Mouse (Mus musculus) heart, adult 8-10 months (tissue): ENCODE measurements around the gene Rassf3. TPM values are rescaled to one million over a fixed set of nuclear protein-coding genes. Genes with fewer than 3 reads are reported as not detected.

Experiments used
- DNase-seq: peaks from one replicate; pipeline ENCODE4 v3.0.0; 2022; ENCODE audit warnings: low spot score
- total RNA-seq, 4 experiments: library from RNA; stranded (reverse); gene quantifications; 2 replicates each; pipeline ENCODE4 v1.2.4; 2022

Rassf3 gene
- total RNA-seq, 4 experiments from 2014 or later = 131 to 151 (median 141) TPM

GRCm38 (mm10) chr10:121461404-121462161 lies 14.6 kb downstream of the Rassf3 start:
- DNase-seq = peak; percentile 57

GRCm38 (mm10) chr10:121459124-121459853 lies 16.9 kb downstream of the Rassf3 start:
- no peak for DNase-seq

- DNase-seq = no peak
Measured at GRCm38 (mm10) chr10:121458408-121458807, 17.7 kb downstream of the Rassf3 start.

- no peak for DNase-seq
Measured at GRCm38 (mm10) chr10:121457381-121457780, 18.8 kb downstream of the Rassf3 start.

- DNase-seq = no peak
Measured at GRCm38 (mm10) chr10:121455517-121455916, 20.6 kb downstream of the Rassf3 start.

- no peak for DNase-seq
Measured at GRCm38 (mm10) chr10:121454708-121455475, 21.3 kb downstream of the Rassf3 start.

GRCm38 (mm10) chr10:121454033-121454432 lies 22.1 kb downstream of the Rassf3 start:
- no peak for DNase-seq

- no peak for DNase-seq
Measured at GRCm38 (mm10) chr10:121445808-121446207, 30.3 kb downstream of the Rassf3 start.

- DNase-seq = no peak
Measured at GRCm38 (mm10) chr10:121444198-121444597, 31.9 kb downstream of the Rassf3 start.

GRCm38 (mm10) chr10:121443791-121444190 lies 32.4 kb downstream of the Rassf3 start:
- no peak for DNase-seq

GRCm38 (mm10) chr10:121439310-121439731 lies 36.8 kb downstream of the Rassf3 start:
- DNase-seq = peak; percentile 71

- no peak for DNase-seq
Measured at GRCm38 (mm10) chr10:121438109-121438508, 38.0 kb downstream of the Rassf3 start.

- DNase-seq = no peak
Measured at GRCm38 (mm10) chr10:121436693-121437092, 39.5 kb downstream of the Rassf3 start.

GRCm38 (mm10) chr10:121436258-121436645 lies 39.9 kb downstream of the Rassf3 start:
- no peak for DNase-seq

GRCm38 (mm10) chr10:121435546-121436257 lies 40.4 kb downstream of the Rassf3 start:
- DNase-seq = no peak

GRCm38 (mm10) chr10:121434441-121435103 lies 41.6 kb downstream of the Rassf3 start:
- no peak for DNase-seq

GRCm38 (mm10) chr10:121432635-121433280 lies 43.4 kb downstream of the Rassf3 start:
- no peak for DNase-seq

- DNase-seq = no peak
Measured at GRCm38 (mm10) chr10:121432041-121432634, 44.0 kb downstream of the Rassf3 start.

GRCm38 (mm10) chr10:121430764-121431540 lies 45.2 kb downstream of the Rassf3 start:
- no peak for DNase-seq
